Mouse (Mus musculus) lung, embryonic 15.5 days (tissue): ENCODE measurements around the gene Spag17. TPM values are rescaled to one million over a fixed set of nuclear protein-coding genes. Genes with fewer than 3 reads are reported as not detected.

Experiments used
- ATAC-seq: fragments of 200-750 bp; cut with Nextera tagmentation; 2 replicates; pipeline ENCODE4 v1.8.0; 2017; ENCODE audit warnings: moderate number of reproducible peaks, borderline replicate concordance; ENCODE audit not compliant: low FRiP score, low TSS enrichment; ENCODE audit errors: extremely low read depth
- H3K27ac ChIP-seq: fragments of 300-500 bp; sonication (generic); 2 replicates; pipeline ENCODE4 v1.5.1; 2015; ENCODE audit warnings: moderate library complexity, mild to moderate bottlenecking, inconsistent platforms
- H3K27me3 ChIP-seq: fragments of 300-500 bp; sonication (generic); 2 replicates; pipeline ENCODE4 v1.6.1; 2015; ENCODE audit warnings: inconsistent platforms
- H3K36me3 ChIP-seq: fragments of 300-500 bp; sonication (generic); 2 replicates; pipeline ENCODE4 v1.6.1; 2015; ENCODE audit warnings: inconsistent platforms
- H3K4me1 ChIP-seq: fragments of 300-500 bp; sonication (generic); 2 replicates; pipeline ENCODE4 v1.6.1; 2015; ENCODE audit warnings: inconsistent platforms
- H3K4me2 ChIP-seq: fragments of 300-500 bp; sonication (generic); 2 replicates; pipeline ENCODE4 v1.6.1; 2015; ENCODE audit warnings: inconsistent platforms, mild to moderate bottlenecking, moderate library complexity
- H3K4me3 ChIP-seq: fragments of 300-500 bp; sonication (generic); 2 replicates; pipeline ENCODE4 v1.5.1; 2015; ENCODE audit warnings: mild to moderate bottlenecking, inconsistent platforms
- H3K9ac ChIP-seq: fragments of 300-500 bp; sonication (generic); 2 replicates; pipeline ENCODE4 v1.6.1; 2015; ENCODE audit warnings: inconsistent platforms
- H3K9me3 ChIP-seq: fragments of 300-500 bp; sonication (generic); 2 replicates; pipeline ENCODE4 v1.6.1; 2016; ENCODE audit warnings: inconsistent platforms
- WGBS: fragments of 180-500 bp; shearing (Covaris S2); methylation state at CpG from one replicate; pipeline ENCODE4 v1.1.7; 2015; 5-methylcytosine and 5-hydroxymethylcytosine counted together
- polyA plus RNA-seq: library from polyadenylated mRNA; unstranded; fragments of >200 nt; fragmentation: Nextera tagmentation; extraction: Ambion mirVana; gene quantifications from 2 replicates; pipeline ENCODE4 v1.2.1, GENCODE M21; 2015

Spag17 gene
- polyA plus RNA-seq, 1 experiment from 2014 or later, result 4.0 TPM

DNA sequence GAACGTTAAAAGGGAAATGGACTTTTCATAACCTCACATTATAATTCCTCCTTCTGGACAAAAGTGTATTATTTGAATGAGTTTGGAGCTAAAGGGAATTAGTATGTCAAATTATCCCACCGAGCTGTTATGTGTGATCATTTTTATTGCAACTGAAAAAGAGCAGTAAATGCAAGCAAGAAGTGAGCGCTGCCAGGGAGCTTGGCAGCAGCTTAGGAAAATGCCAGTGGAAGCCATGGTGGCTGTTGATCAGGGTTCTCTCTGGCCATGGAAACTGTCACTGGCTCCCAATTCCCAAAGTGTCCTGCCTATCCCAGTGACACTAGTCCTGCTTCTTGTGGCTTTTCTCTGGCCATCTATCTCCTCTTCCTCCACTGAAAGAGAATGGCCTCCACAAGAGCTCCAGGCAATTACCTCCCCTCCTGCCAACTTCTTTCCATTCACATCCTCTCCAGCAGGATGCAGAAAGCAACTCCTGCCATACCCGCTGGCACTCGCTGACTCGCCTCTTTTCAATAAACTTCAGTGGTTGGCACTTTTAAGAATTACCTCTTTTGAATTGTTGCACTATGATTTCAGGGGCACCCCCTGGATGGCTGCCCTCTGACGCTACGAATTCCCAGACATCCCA, 28.7 kb downstream of the Spag17 start:
- Histone ChIP-seq H3K36me3 (no peaks in the 10 kb centered on the region), H3K27me3 (no peaks in the 10 kb centered on the region), H3K9me3 (no peaks in the 10 kb centered on the region), H3K4me2 (no peak overlapping the region), H3K4me3 (no peak overlapping the region), H3K9ac (no peak overlapping the region), H3K4me1 (no peaks in the 10 kb centered on the region), H3K27ac (no peak overlapping the region)
- no peak for ATAC-seq
- 82% methylated on average over 8 of the region's 8 CpGs for WGBS

- no peaks in the 10 kb centered on the region for H3K9me3 ChIP-seq
- no peak overlapping the region for H3K4me3 ChIP-seq
- H3K27me3 ChIP-seq, result no peaks in the 10 kb centered on the region
- H3K27ac ChIP-seq, result no peak overlapping the region
- no peaks in the 10 kb centered on the region for H3K4me1 ChIP-seq
- no peaks in the 10 kb centered on the region for H3K36me3 ChIP-seq
- H3K4me2 ChIP-seq, result no peak overlapping the region
- 81% methylated on average over 3 of the region's 3 CpGs for WGBS
- no peak for ATAC-seq
- no peak overlapping the region for H3K9ac ChIP-seq
Measured at GRCm38 (mm10) chr3:99922944-99923343, 37.7 kb downstream of the Spag17 start.

GRCm38 (mm10) chr3:99930920-99931620, 45.9 kb downstream of the Spag17 start:
- ATAC-seq, result no peak
- no peaks in the 10 kb centered on the region for H3K36me3 ChIP-seq
- no peaks in the 10 kb centered on the region for H3K9me3 ChIP-seq
- no peak overlapping the region for H3K27ac ChIP-seq
- no peaks in the 10 kb centered on the region for H3K4me1 ChIP-seq
- no peak overlapping the region for H3K4me2 ChIP-seq
- H3K9ac ChIP-seq, result no peak overlapping the region
- H3K27me3 ChIP-seq, result no peaks in the 10 kb centered on the region
- WGBS, result 74% methylated on average over 12 of the region's 12 CpGs
- H3K4me3 ChIP-seq, result no peak overlapping the region

DNA sequence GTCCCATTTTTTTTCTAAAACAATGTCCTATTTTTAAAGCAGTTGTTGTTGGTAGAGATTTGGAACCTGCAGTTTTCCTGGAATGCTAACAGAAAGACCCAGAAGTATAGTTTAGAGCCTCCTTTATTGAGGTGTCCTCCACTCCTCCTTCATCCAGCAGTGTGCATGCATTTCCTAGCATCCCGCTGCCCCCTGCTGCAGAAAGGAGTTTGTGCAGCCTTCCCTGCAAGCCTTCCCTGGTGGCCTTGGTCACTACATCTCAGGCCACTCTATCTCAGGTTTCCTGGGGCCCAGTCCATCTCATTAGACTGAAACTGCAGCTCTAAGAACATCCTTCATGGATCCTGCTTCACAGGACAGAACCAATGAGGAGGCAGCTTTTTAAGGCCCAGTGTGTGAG, 51.0 kb downstream of the Spag17 start:
- H3K27me3 ChIP-seq, result no peaks in the 10 kb centered on the region
- H3K4me1 ChIP-seq, result no peaks in the 10 kb centered on the region
- H3K4me2 ChIP-seq, result no peak overlapping the region
- H3K4me3 ChIP-seq, result no peak overlapping the region
- WGBS, result 50% methylated on average over 1 of the region's 1 CpGs
- no peaks in the 10 kb centered on the region for H3K36me3 ChIP-seq
- no peaks in the 10 kb centered on the region for H3K9me3 ChIP-seq
- no peak for ATAC-seq
- no peak overlapping the region for H3K9ac ChIP-seq
- no peak overlapping the region for H3K27ac ChIP-seq

DNA sequence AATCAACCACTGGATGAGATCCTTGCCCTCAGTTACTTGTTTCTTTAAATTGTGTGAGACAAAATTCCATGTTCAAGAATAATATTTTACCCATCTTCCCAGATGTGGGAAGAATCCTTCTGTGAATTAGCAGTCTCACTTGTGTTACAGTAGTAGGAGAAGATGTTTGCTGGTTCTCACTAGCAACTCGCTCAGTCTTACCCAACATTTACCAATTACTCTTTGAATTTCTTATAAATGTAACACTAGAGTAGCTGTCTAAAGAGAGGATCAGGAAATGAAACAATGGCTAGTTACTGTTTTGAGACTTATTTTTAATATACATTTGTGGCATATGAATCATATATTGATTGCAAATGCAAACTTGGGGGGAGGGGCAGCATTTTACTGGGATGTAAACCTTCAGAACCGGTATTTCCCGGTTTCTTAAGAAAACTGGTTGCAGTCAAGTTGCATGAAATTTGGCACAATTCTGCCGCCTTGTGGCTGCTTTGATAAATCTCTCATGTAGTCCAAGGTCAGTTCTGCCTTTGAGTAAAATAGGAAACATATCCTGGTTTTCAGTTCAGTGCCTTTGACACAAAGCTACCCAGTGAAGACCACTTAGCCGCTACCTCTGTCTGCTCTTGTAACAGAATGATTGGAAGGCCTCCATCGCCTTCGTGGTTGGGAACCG, 53.5 kb downstream of the Spag17 start:
- Histone ChIP-seq H3K4me3 (no peak overlapping the region), H3K4me2 (no peak overlapping the region), H3K27ac (no peak overlapping the region), H3K27me3 (no peaks in the 10 kb centered on the region), H3K9ac (no peak overlapping the region), H3K4me1 (no peaks in the 10 kb centered on the region), H3K36me3 (no peaks in the 10 kb centered on the region), H3K9me3 (no peaks in the 10 kb centered on the region)
- WGBS, result 27% methylated on average over 8 of the region's 8 CpGs
- no peak for ATAC-seq

DNA sequence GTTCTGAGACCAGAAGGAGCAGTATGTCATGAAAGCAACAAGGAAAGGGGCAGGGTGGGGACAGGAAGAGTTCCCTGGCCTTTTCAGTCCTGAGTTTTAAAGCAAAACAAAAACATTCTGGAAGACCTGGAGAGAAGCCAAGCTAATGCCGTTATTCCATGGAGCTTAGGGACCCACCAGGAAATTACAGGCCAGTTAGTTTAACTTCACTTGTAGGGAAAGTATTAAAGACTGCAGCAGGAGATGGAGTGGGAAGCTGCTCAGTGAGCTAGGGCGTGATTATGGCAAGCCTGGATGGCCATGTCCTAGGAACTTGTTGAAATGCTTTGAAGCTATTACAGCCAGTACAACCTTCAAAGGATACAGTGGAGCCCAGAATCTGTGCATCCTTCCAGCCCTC, 60.0 kb downstream of the Spag17 start:
- no peaks in the 10 kb centered on the region for H3K36me3 ChIP-seq
- H3K9me3 ChIP-seq, result no peaks in the 10 kb centered on the region
- no peak overlapping the region for H3K4me3 ChIP-seq
- H3K27me3 ChIP-seq, result no peaks in the 10 kb centered on the region
- WGBS, result 40% methylated on average over 2 of the region's 2 CpGs
- no peak overlapping the region for H3K4me2 ChIP-seq
- H3K27ac ChIP-seq, result no peak overlapping the region
- no peaks in the 10 kb centered on the region for H3K4me1 ChIP-seq
- no peak for ATAC-seq
- no peak overlapping the region for H3K9ac ChIP-seq

DNA sequence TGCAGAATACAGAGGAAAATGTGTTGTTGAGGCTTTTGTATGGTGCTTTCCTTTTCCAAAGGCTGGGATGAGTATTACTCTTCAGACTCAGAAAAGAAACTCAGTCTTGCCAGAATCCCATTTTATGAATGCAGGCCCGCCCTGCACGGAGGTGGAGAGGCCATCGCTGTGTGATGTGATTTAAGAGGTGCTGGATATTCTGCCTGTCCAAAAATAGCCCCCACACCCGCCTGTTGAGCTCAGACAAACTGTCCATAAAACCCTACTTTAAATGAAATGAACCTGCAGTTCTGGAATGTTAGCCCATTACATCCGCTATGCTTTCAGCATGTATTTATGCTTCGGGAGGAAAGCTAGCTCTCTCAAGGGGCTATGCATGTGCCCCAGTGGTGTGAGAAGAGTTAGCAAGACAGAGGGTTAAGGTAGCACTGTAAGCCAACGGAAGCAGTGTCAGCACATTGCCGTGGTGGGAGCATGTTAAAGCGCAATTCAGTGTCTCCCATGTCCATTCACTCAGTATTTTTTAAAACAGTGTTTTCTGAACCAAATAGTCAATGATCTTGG, 68.9 kb downstream of the Spag17 start:
- no peak for ATAC-seq
- H3K36me3 ChIP-seq, result no peaks in the 10 kb centered on the region
- no peaks in the 10 kb centered on the region for H3K9me3 ChIP-seq
- H3K9ac ChIP-seq, result no peak overlapping the region
- WGBS, result 53% methylated on average over 9 of the region's 9 CpGs
- no peaks in the 10 kb centered on the region for H3K4me1 ChIP-seq
- no peak overlapping the region for H3K4me3 ChIP-seq
- H3K27me3 ChIP-seq, result no peaks in the 10 kb centered on the region
- H3K4me2 ChIP-seq, result no peak overlapping the region
- no peak overlapping the region for H3K27ac ChIP-seq

DNA sequence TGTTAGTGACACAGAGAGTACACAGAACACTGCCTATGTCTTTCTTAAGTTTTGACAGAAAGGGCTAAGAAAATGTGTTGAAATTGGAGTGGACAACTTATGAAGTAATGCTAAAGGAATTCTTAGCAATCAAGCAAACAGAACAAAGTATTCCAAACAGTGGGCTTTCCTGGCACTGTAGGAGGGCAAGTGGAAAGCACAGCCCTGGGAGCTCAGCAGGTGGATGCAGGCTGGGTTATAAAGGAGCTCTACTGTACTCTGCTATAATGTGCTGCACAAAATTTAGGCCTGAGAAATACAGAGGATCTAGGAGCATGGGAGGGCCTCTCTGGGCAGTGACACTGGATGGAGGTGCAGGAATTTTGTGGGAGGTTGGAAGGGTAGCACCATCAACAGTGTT, 71.3 kb downstream of the Spag17 start:
- H3K4me2 ChIP-seq, result no peak overlapping the region
- no peak for ATAC-seq

GRCm38 (mm10) chr3:99959805-99960485, 74.7 kb downstream of the Spag17 start:
- Histone ChIP-seq H3K27me3 (no peaks in the 10 kb centered on the region), H3K36me3 (no peaks in the 10 kb centered on the region), H3K4me3 (no peak overlapping the region), H3K27ac (no peak overlapping the region), H3K9me3 (no peaks in the 10 kb centered on the region), H3K4me2 (no peak overlapping the region), H3K9ac (no peak overlapping the region), H3K4me1 (no peaks in the 10 kb centered on the region)
- WGBS, result 36% methylated on average over 7 of the region's 7 CpGs
- no peak for ATAC-seq

More for the DNA sequence above, 71.3 kb downstream of the Spag17 start:
- H3K4me1 ChIP-seq, result no peaks in the 10 kb centered on the region
- H3K4me3 ChIP-seq, result no peak overlapping the region
- H3K9ac ChIP-seq, result no peak overlapping the region
- H3K27ac ChIP-seq, result no peak overlapping the region
- H3K9me3 ChIP-seq, result no peaks in the 10 kb centered on the region
- H3K36me3 ChIP-seq, result no peaks in the 10 kb centered on the region
- no peaks in the 10 kb centered on the region for H3K27me3 ChIP-seq

GRCm38 (mm10) chr3:99964345-99964744, 79.1 kb downstream of the Spag17 start:
- H3K9ac ChIP-seq, result no peak overlapping the region
- no peak for ATAC-seq
- H3K4me3 ChIP-seq, result no peak overlapping the region
- H3K27me3 ChIP-seq, result no peaks in the 10 kb centered on the region
- H3K27ac ChIP-seq, result no peak overlapping the region
- H3K9me3 ChIP-seq, result no peaks in the 10 kb centered on the region
- no peaks in the 10 kb centered on the region for H3K36me3 ChIP-seq
- WGBS, result 91% methylated on average over 6 of the region's 6 CpGs
- H3K4me2 ChIP-seq, result no peak overlapping the region
- H3K4me1 ChIP-seq, result no peaks in the 10 kb centered on the region

- no peak overlapping the region for H3K9ac ChIP-seq
- H3K27me3 ChIP-seq, result no peaks in the 10 kb centered on the region
- no peak overlapping the region for H3K4me3 ChIP-seq
- WGBS, result 32% methylated on average over 4 of the region's 4 CpGs
- no peaks in the 10 kb centered on the region for H3K9me3 ChIP-seq
- H3K36me3 ChIP-seq, result no peaks in the 10 kb centered on the region
- no peak overlapping the region for H3K27ac ChIP-seq
- no peak for ATAC-seq
- no peak overlapping the region for H3K4me2 ChIP-seq
- H3K4me1 ChIP-seq, result 0 out of 2 replicates have a peak, but pooled peaks cover 2% of the 10 kb centered on the region
Measured at GRCm38 (mm10) chr3:99965863-99966262, 80.7 kb downstream of the Spag17 start.
